Mouse (Mus musculus) kidney, embryonic 14.5 days (tissue): ENCODE results near the gene Sugp1. TPM values are rescaled to one million over a fixed set of nuclear protein-coding genes. Genes with fewer than 3 reads are reported as not detected.

Source experiments
- ATAC-seq: fragments of 200-750 bp; cut with Nextera tagmentation; 2 replicates; pipeline ENCODE4 v1.8.0; 2017; ENCODE audit warnings: moderate number of reproducible peaks, mild to moderate bottlenecking, moderate TSS enrichment, moderate library complexity; ENCODE audit not compliant: low FRiP score, low TSS enrichment
- H3K27ac ChIP-seq: fragments of 300-500 bp; sonication (generic); 2 replicates; pipeline ENCODE4 v1.5.1; 2014; ENCODE audit warnings: low read depth, mild to moderate bottlenecking, low read length, moderate library complexity, mixed read lengths
- H3K27me3 ChIP-seq: fragments of 300-500 bp; sonication (generic); 2 replicates; pipeline ENCODE4 v1.6.1; 2014; ENCODE audit warnings: mild to moderate bottlenecking, low read length; ENCODE audit not compliant: control insufficient read depth, insufficient read depth
- H3K36me3 ChIP-seq: fragments of 300-500 bp; sonication (generic); 2 replicates; pipeline ENCODE4 v1.6.1; 2014; ENCODE audit warnings: low read length, mixed read lengths; ENCODE audit not compliant: control insufficient read depth, insufficient read depth
- H3K4me1 ChIP-seq: fragments of 300-500 bp; sonication (generic); 2 replicates; pipeline ENCODE4 v1.6.1; 2014; ENCODE audit warnings: low read length, mixed read lengths; ENCODE audit not compliant: control insufficient read depth, insufficient read depth
- H3K4me2 ChIP-seq: fragments of 300-500 bp; sonication (generic); replicated peaks from 2 replicates; pipeline ENCODE4 v1.6.1; 2014; ENCODE audit warnings: low read depth, mild to moderate bottlenecking, low read length
- H3K4me3 ChIP-seq: fragments of 300-500 bp; sonication (generic); 2 replicates; pipeline ENCODE4 v1.5.1; 2014; ENCODE audit warnings: mild to moderate bottlenecking, low read length
- H3K9ac ChIP-seq: fragments of 300-500 bp; sonication (generic); 2 replicates; pipeline ENCODE4 v1.6.1; 2014; ENCODE audit warnings: low read depth, mild to moderate bottlenecking, low read length, moderate library complexity
- H3K9me3 ChIP-seq: fragments of 300-500 bp; sonication (generic); 2 replicates; pipeline ENCODE4 v1.6.1; 2016; ENCODE audit warnings: low read length; ENCODE audit not compliant: control insufficient read depth
- WGBS: fragments of 180-500 bp; shearing (Covaris S2); extraction: QIAGEN DNeasy Blood & Tissue Kit; methylation state at CpG from one replicate; pipeline ENCODE4 v1.1.7; 2014; 5-methylcytosine and 5-hydroxymethylcytosine counted together
- polyA plus RNA-seq: library from polyadenylated mRNA; unstranded; fragments of >200 nt; fragmentation: Nextera tagmentation; extraction: Ambion mirVana; gene quantifications from 2 replicates; pipeline ENCODE4 v1.2.1, GENCODE M21; 2014

The Sugp1 gene
- polyA plus RNA-seq, 1 experiment from 2014 or later, result 38.1 TPM

GRCm38 (mm10) chr8:70089296-70089960 is 46.8 kb downstream of the Sugp1 start:
- WGBS, result 71% methylated on average over 9 of the region's 9 CpGs
- Histone ChIP-seq H3K27me3 (peaks cover 65% of the 10 kb centered on the region), H3K9me3 (no peaks in the 10 kb centered on the region), H3K36me3 (no peaks in the 10 kb centered on the region), H3K4me3 (no peak overlapping the region), H3K4me1 (peaks cover 7% of the 10 kb centered on the region; the same call in 1 of the 2 replicates), H3K4me2 (no peak overlapping the region), H3K9ac (no peak overlapping the region), H3K27ac (no peak overlapping the region)
- ATAC-seq, result no peak

DNA sequence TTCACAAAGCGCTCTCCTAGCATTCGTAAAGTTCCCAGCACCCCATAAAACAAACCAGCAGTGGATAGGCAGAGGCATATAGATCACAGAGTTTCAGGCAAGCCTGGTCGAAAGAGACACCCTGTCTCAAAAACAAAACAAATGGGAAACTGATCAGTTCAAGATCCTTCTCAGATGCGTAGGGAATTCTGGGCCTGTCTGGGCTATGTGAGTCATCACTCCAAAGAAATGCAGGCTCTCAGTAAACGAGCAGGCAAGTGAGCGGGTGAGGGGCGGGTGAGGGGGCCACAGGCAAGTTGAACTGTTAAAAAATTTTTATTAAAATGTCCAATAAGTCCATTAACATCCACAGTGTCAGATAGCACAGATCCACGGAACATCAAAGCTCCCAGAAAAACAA is 50.2 kb downstream of the Sugp1 start:
- H3K27ac ChIP-seq, result no peak overlapping the region
- H3K9ac ChIP-seq, result no peak overlapping the region
- H3K27me3 ChIP-seq, result peaks cover 31% of the 10 kb centered on the region
- no peak overlapping the region for H3K4me3 ChIP-seq
- no peaks in the 10 kb centered on the region for H3K9me3 ChIP-seq
- H3K4me2 ChIP-seq, result no peak overlapping the region
- WGBS, result 56% methylated on average over 8 of the region's 8 CpGs
- H3K4me1 ChIP-seq, result peaks cover 5% of the 10 kb centered on the region; the same call in 1 of the 2 replicates
- no peak for ATAC-seq
- H3K36me3 ChIP-seq, result no peaks in the 10 kb centered on the region

- no peak for ATAC-seq
- H3K9me3 ChIP-seq, result no peaks in the 10 kb centered on the region
- 81% methylated on average over 8 of the region's 8 CpGs for whole genome bisulfite sequencing
- no peak overlapping the region for H3K4me3 ChIP-seq
- H3K36me3 ChIP-seq, result no peaks in the 10 kb centered on the region
- no peak overlapping the region for H3K4me2 ChIP-seq
- no peaks in the 10 kb centered on the region for H3K4me1 ChIP-seq
- H3K9ac ChIP-seq, result no peak overlapping the region
- H3K27ac ChIP-seq, result no peak overlapping the region
- no peaks in the 10 kb centered on the region for H3K27me3 ChIP-seq
Measured at GRCm38 (mm10) chr8:70099276-70099675, 56.7 kb downstream of the Sugp1 start.

DNA sequence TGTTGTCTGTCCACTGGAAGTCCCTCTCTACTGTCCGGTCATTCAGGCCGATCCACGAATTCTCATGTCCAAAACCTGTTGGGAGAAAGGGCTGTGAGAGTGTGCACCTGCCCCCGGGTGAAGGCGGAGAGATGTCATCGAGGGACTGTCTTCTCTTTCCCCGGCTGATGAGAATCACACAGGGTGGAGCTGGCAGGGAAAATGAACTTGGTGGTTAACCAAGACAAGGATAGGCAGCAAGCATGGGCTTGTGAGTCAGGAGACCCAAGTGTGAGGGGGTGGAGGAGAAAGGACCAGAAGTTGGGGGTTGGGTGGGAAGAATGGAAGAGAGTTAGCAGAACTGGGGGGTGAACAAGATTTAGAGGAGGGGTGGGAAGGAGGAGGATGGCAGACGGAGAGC is 57.6 kb downstream of the Sugp1 start:
- Histone ChIP-seq H3K36me3 (no peaks in the 10 kb centered on the region), H3K4me3 (no peak overlapping the region), H3K9ac (no peak overlapping the region), H3K4me2 (no peak overlapping the region), H3K4me1 (no peaks in the 10 kb centered on the region), H3K27me3 (no peaks in the 10 kb centered on the region), H3K9me3 (no peaks in the 10 kb centered on the region), H3K27ac (no peak overlapping the region)
- WGBS, result 81% methylated on average over 8 of the region's 8 CpGs
- no peak for ATAC-seq

DNA sequence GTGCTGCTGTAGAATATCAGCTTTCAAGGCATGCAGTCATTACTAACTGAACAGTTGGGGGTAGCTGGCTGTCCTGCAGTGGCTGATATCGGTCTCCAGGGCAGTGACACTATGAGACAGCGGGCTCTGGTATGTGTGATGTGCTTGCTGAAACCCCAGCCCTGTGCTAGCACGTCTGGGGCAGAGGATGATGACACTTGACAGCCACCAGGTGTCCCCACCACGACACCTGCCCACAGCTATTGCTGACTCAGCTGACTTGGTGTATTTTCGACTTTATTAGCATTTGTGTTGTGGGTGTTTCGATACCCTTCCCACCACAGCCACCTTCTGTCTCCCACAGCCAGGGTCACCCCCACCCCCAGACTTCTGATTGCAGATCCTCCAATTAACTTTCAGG is 61.9 kb downstream of the Sugp1 start:
- Histone ChIP-seq H3K9me3 (no peaks in the 10 kb centered on the region), H3K27me3 (0 out of 2 replicates have a peak, but pooled peaks cover 6% of the 10 kb centered on the region), H3K4me1 (no peaks in the 10 kb centered on the region), H3K27ac (no peak overlapping the region), H3K4me3 (no peak overlapping the region), H3K9ac (no peak overlapping the region), H3K36me3 (no peaks in the 10 kb centered on the region), H3K4me2 (no peak overlapping the region)
- WGBS, result 13% methylated on average over 6 of the region's 6 CpGs
- peak; percentile 74; the same call in 1 of the 2 replicates for ATAC-seq

- Histone ChIP-seq H3K4me1 (no peaks in the 10 kb centered on the region), H3K27me3 (peaks cover 7% of the 10 kb centered on the region), H3K27ac (no peak overlapping the region), H3K9me3 (no peaks in the 10 kb centered on the region), H3K9ac (no peak overlapping the region), H3K4me3 (no peak overlapping the region), H3K4me2 (no peak overlapping the region), H3K36me3 (no peaks in the 10 kb centered on the region)
- WGBS, result 81% methylated on average over 7 of the region's 7 CpGs
- no peak for ATAC-seq
Measured at GRCm38 (mm10) chr8:70104922-70105321, 62.3 kb downstream of the Sugp1 start.

DNA sequence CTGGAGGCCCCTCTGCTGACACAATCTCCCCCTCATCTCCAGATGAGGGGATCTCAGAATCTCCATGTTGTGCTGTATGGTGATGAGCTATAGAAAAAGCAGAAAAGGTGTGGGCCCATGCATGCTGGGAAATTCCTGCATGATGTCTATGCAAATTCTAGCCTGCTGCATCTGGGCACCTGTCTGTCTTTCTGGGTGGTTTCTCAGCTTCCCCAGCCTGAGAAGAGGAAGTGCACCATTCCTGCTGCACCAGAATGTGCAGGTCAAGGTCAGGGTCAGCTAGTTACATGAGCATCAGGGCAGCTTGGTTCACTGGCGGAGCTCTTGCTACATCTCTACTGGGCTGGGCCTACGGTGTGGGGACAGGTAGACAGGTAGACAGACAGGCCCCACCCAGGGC is 67.8 kb downstream of the Sugp1 start:
- WGBS, result 84% methylated on average over 2 of the region's 2 CpGs
- H3K36me3 ChIP-seq, result no peaks in the 10 kb centered on the region
- H3K9ac ChIP-seq, result no peak overlapping the region
- ATAC-seq, result no peak
- H3K4me1 ChIP-seq, result no peaks in the 10 kb centered on the region
- H3K9me3 ChIP-seq, result no peaks in the 10 kb centered on the region
- H3K27me3 ChIP-seq, result peaks cover 60% of the 10 kb centered on the region
- H3K4me3 ChIP-seq, result no peak overlapping the region
- no peak overlapping the region for H3K4me2 ChIP-seq
- no peak overlapping the region for H3K27ac ChIP-seq

GRCm38 (mm10) chr8:70111192-70111795 is 68.7 kb downstream of the Sugp1 start:
- no peaks in the 10 kb centered on the region for H3K9me3 ChIP-seq
- H3K27me3 ChIP-seq, result peaks cover 63% of the 10 kb centered on the region
- WGBS, result 54% methylated on average over 23 of the region's 23 CpGs
- H3K27ac ChIP-seq, result no peak overlapping the region
- H3K4me1 ChIP-seq, result no peaks in the 10 kb centered on the region
- H3K4me2 ChIP-seq, result no peak overlapping the region
- no peak overlapping the region for H3K4me3 ChIP-seq
- no peaks in the 10 kb centered on the region for H3K36me3 ChIP-seq
- ATAC-seq, result no peak
- no peak overlapping the region for H3K9ac ChIP-seq

- WGBS, result 8% methylated on average over 43 of the region's 43 CpGs
- H3K4me3 ChIP-seq, result peak overlapping the region; percentile 3; the same call in 1 of the 2 replicates
Measured at GRCm38 (mm10) chr8:70112401-70113016, 69.9 kb downstream of the Sugp1 start.

More at GRCm38 (mm10) chr8:70112401-70113016, 69.9 kb downstream of the Sugp1 start:
- H3K4me1 ChIP-seq, result no peaks in the 10 kb centered on the region
- no peak overlapping the region for H3K27ac ChIP-seq
- H3K36me3 ChIP-seq, result no peaks in the 10 kb centered on the region
- no peak for ATAC-seq
- H3K9me3 ChIP-seq, result no peaks in the 10 kb centered on the region
- H3K4me2 ChIP-seq, result no peak overlapping the region
- no peak overlapping the region for H3K9ac ChIP-seq
- peaks cover 69% of the 10 kb centered on the region for H3K27me3 ChIP-seq
